18 mouse cellular contexts compared by ENCODE assay signal in the genomic region with DNA sequence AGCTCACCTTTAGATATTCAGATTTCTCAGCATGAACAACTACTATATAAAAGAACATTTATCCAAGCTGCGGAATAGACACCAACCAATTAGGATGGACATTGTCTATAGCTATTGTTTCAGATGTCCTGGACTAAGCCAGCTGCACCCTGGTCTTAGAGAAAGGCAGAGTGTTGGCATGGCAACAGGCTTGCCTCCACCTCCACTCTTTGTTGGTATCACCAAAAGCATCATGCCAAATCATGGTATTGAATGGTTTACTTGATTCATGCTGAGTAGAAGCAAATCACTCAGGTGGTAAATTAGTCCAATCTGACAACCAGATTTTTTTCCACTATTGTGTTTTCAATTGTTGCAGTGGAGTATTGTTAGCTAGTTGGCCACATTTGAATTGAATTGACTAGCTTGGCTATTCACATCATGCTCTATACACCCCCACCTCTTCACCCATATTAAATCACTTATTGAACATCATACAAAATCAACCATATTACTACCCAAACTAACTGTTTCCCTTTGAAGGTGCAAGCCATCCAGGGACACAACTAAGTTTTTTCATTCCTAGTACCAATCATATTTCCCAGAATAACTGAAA. TPM values are rescaled to one million over a fixed set of nuclear protein-coding genes. Genes with fewer than 3 reads are reported as not detected.
A peak's percentile ranks its signal among the peaks of the same experiment; 100 is the strongest.
DNase-seq lines count a peak whose midpoint lies in the region; ATAC-seq lines count a peak whose summit lies in the region.
"Had no signal": no experiment of that assay in that cellular context is flagged by ENCODE, and none has a peak within 500 bp of the region (broad histone marks: within the 10 kb centered on the region; RNA-seq: fewer than 3 reads in every experiment).

No protein-coding gene starts in this region.

- H3K4me1 ChIP-seq in forebrain, embryonic 12.5 days: no peaks in the 10 kb centered on the region
- H3K4me1 ChIP-seq: limb, embryonic 10.5 days; liver, embryonic 12.5 days; lung, embryonic 15.5 days had no signal

- no peak overlapping the region for H3K27ac ChIP-seq in forebrain, embryonic 12.5 days
- H3K27ac ChIP-seq: kidney, postnatal 0 days; layer of hippocampus, adult 2 months; limb, embryonic 10.5 days; liver, embryonic 12.5 days; lung, embryonic 15.5 days had no signal

- no peaks in the 10 kb centered on the region for H3K9me3 ChIP-seq in forebrain, embryonic 12.5 days
- H3K9me3 ChIP-seq: limb, embryonic 10.5 days; liver, embryonic 12.5 days; lung, embryonic 15.5 days had no signal

- H3K4me2 ChIP-seq in forebrain, embryonic 12.5 days: no peak overlapping the region
- H3K4me2 ChIP-seq: liver, embryonic 12.5 days; lung, embryonic 15.5 days had no signal

- no peak overlapping the region for H3K9ac ChIP-seq in forebrain, embryonic 12.5 days
- H3K9ac ChIP-seq: liver, embryonic 12.5 days; lung, embryonic 15.5 days had no signal

- DNase-seq in Muller cell, postnatal 12 days (ENCODE audit: inconsistent ontology term): peak; percentile 3
- peak; percentile 49 for DNase-seq in R1 (ENCODE audit: low read depth, low spot score)
- DNase-seq in mesoderm, embryonic 11.5 days (ENCODE audit: low read depth, low spot score): peak; percentile 61
- DNase-seq in ovary, adult 18-20 months (ENCODE audit: low spot score): no peak
- DNase-seq in adrenal gland, adult 18-20 months (ENCODE audit: low spot score in 2 of 2): no peak
- DNase-seq in natural killer cell, adult 2 months (ENCODE audit: low spot score in 2 of 2): no peak
- DNase-seq: cerebellum, adult 11-12 months had no signal

- ATAC-seq in forebrain, embryonic 12.5 days (ENCODE audit: low FRiP score): peak; percentile 92
- ATAC-seq: activated CD4-positive, CD25-positive, alpha-beta regulatory T cell, adult 4 months; intestine, embryonic 16.5 days; liver, embryonic 12.5 days had no signal

- WGBS in forebrain, embryonic 12.5 days: 15% methylated on average over 1 of the region's 1 CpGs

- no peaks in the 10 kb centered on the region for H3K36me3 ChIP-seq in forebrain, embryonic 12.5 days (replicated peaks)
- H3K36me3 ChIP-seq: limb, embryonic 10.5 days; liver, embryonic 12.5 days; lung, embryonic 15.5 days had no signal

- no peak overlapping the region for H3K4me3 ChIP-seq in forebrain, embryonic 12.5 days (replicated peaks)
- H3K4me3 ChIP-seq: layer of hippocampus, adult 2 months; limb, embryonic 10.5 days; liver, embryonic 12.5 days; lung, embryonic 15.5 days had no signal

- no peaks in the 10 kb centered on the region for H3K27me3 ChIP-seq in forebrain, embryonic 12.5 days
- H3K27me3 ChIP-seq: liver, embryonic 12.5 days; lung, embryonic 15.5 days had no signal

RNA-seq across cellular contexts. Expression of a gene that starts 25.8 kb away (rescaled TPM):
- 2.7 and 2.9 TPM in 2 replicates for polyA plus RNA-seq in forebrain, embryonic 12.5 days (2016; fragmentation: Nextera tagmentation; extraction: Ambion mirVana)
- total RNA-seq in adrenal gland, adult 18-20 months (2021): under 1 TPM; 0.29 to 0.56 TPM
- total RNA-seq: heart, adult 8-10 months; heart, postnatal 25 days; megakaryocyte progenitor cell, adult 5-6 weeks had no signal

Comparison
In these comparisons a context has a peak if more than half of its experiments do, and no peak if none do; other contexts are left out.
1. DNase-seq: peak in Muller cell, postnatal 12 days (single experiment), R1 (single experiment) and mesoderm, embryonic 11.5 days (single experiment); none in ovary, adult 18-20 months (single experiment), adrenal gland, adult 18-20 months (0 of 2) and natural killer cell, adult 2 months (0 of 2).